Mouse (Mus musculus) ES-Bruce4 (cell line): ENCODE data around the gene Med11. TPM values are rescaled to one million over a fixed set of nuclear protein-coding genes. Genes with fewer than 3 reads are reported as not detected.

Experiments
- H3K27ac ChIP-seq: 2 replicates; pipeline ENCODE4 v1.5.1; 2012; ENCODE audit warnings: low read length, inconsistent platforms; ENCODE audit not compliant: insufficient read depth
- H3K27me3 ChIP-seq: 2 replicates; pipeline ENCODE4 v1.6.1; 2012; ENCODE audit warnings: mild to moderate bottlenecking, low read length, inconsistent platforms; ENCODE audit not compliant: control insufficient read depth, poor library complexity, insufficient read depth, severe bottlenecking
- H3K36me3 ChIP-seq: 2 replicates; pipeline ENCODE4 v1.6.1; 2012; ENCODE audit warnings: inconsistent platforms, mild to moderate bottlenecking, low read length, moderate library complexity; ENCODE audit not compliant: control insufficient read depth, poor library complexity, insufficient read depth, severe bottlenecking
- H3K4me1 ChIP-seq: one replicate; pipeline ENCODE4 v1.8.1; 2011; ENCODE audit warnings: low read length; ENCODE audit not compliant: control insufficient read depth, insufficient read depth
- H3K4me3 ChIP-seq: 2 replicates; pipeline ENCODE4 v1.5.1; 2011; ENCODE audit warnings: low read depth, mild to moderate bottlenecking, low read length
- H3K9ac ChIP-seq: 2 replicates; pipeline ENCODE4 v1.6.1; 2012; ENCODE audit warnings: low read depth, mild to moderate bottlenecking, inconsistent platforms; ENCODE audit not compliant: poor library complexity, severe bottlenecking
- H3K9me3 ChIP-seq: replicated peaks from 2 replicates; pipeline ENCODE4 v1.6.1; 2012; ENCODE audit warnings: mild to moderate bottlenecking, low read length, inconsistent platforms; ENCODE audit not compliant: control insufficient read depth, poor library complexity, insufficient read depth, severe bottlenecking
- CTCF ChIP-seq: IDR thresholded peaks from one replicate; pipeline ENCODE4 v1.8.1; 2011; ENCODE audit warnings: low read depth, low read length
- EP300 ChIP-seq: IDR thresholded peaks from 2 replicates; pipeline ENCODE4 v1.6.1; 2011; ENCODE audit warnings: low read depth, low read length; ENCODE audit not compliant: insufficient read depth
- POLR2A ChIP-seq: IDR thresholded peaks from one replicate; pipeline ENCODE4 v1.8.1; 2011; ENCODE audit warnings: low read length; ENCODE audit not compliant: insufficient read depth
- polyA plus RNA-seq: library from polyadenylated mRNA; stranded (reverse); fragments of >200 nt; gene quantifications from 2 replicates; pipeline ENCODE4 v1.2.4, GENCODE M21; 2011; ENCODE audit warnings: low read depth; ENCODE audit not compliant: missing spikeins, insufficient read depth, insufficient read length

Gene Med11
- polyA plus RNA-seq, 1 experiment = 26.9 TPM

DNA sequence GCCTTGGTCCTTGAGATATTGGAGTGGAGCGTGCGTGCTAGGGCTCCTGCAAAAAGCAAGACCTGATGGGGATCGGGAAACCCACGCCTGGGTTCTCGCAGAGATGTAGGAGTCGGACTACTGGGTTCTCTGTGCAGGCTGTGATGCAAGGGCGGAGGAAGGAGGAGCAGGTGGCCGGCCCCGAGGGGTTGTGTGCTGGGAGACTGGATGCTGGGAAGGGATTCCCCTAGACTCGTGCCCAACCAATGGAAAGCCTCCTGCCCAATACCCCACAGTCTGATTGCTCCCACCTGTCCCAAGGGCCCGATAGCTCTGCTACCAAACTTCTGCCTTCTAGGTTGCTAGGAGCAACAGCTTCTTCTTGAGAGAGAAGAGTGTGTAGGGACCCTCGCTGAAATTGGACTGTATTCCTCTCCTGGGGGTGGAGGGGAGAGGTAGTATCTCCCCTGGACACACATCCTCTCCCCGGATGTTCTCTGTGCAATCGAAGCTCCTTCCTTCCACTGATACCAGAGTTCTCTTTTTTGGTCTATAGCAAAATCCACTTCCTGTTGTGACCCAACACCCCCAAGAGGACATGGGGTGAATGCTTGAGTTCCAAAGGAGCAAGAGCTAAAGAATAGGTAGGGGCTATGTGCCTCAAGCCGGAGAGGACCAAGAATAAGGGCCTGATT lies 18.7 kb upstream of the Med11 start:
- no peak overlapping the region for H3K27ac ChIP-seq
- H3K27me3 ChIP-seq = no peaks in the 10 kb centered on the region
- H3K4me3 ChIP-seq = peak overlapping the region; percentile 68
- H3K9me3 ChIP-seq = no peaks in the 10 kb centered on the region
- peaks cover 2% of the 10 kb centered on the region for H3K4me1 ChIP-seq
- peaks cover 18% of the 10 kb centered on the region for H3K36me3 ChIP-seq
- peak overlapping the region; percentile 86 for H3K9ac ChIP-seq
- TF ChIP-seq EP300 (no peak), CTCF (no peak), POLR2A (no peak)

DNA sequence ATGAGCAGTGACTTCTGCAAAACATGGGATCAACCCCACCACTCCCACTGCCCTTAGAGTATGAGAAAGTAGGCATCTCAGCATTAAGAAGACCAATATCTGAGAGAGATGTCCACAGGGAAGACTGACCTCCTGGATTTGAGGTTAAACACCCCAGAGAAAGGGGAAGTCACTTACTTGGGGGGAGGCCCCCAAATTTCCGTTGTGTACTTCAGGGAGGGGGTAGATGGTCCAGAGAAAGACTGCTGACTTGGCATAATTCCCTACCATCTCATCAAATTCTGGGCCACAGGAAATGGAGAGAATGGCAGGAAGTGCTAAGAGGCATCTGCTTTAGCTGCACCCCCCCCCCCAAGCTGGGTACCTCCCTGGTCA lies 18.2 kb upstream of the Med11 start:
- peak overlapping the region; percentile 86 for H3K9ac ChIP-seq
- no peak overlapping the region for H3K27ac ChIP-seq
- no peak overlapping the region for H3K4me3 ChIP-seq

DNA sequence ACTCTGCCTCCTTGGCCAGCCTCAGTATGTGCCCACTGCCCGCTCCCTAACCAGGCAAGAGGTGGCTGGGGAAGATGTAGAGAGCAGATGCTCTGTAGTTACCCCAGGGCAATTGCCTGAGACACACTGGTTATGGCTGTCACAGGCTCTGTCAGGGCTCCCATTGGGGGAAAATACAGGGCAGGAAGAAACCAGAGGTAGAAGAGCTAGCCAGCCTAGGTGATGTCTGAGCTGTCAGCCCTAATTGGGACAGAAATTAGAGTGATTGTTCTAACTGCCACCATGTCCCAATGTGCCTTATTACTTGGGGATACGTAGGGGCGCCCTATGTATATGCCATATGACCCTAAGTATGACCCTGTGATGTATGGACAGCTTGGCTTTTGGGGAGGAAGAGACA lies 17.8 kb upstream of the Med11 start:
- Histone ChIP-seq H3K36me3 (peaks cover 23% of the 10 kb centered on the region), H3K9ac (no peak overlapping the region), H3K27me3 (no peaks in the 10 kb centered on the region), H3K27ac (no peak overlapping the region), H3K4me3 (no peak overlapping the region), H3K4me1 (peaks cover 3% of the 10 kb centered on the region), H3K9me3 (no peaks in the 10 kb centered on the region)
- TF ChIP-seq POLR2A (no peak), EP300 (no peak), CTCF (no peak)

More for the DNA sequence above, 18.2 kb upstream of the Med11 start:
- no peak for TF ChIP-seq EP300
- TF ChIP-seq POLR2A = no peak
- no peak for TF ChIP-seq CTCF
- Histone ChIP-seq H3K36me3 (peaks cover 22% of the 10 kb centered on the region), H3K9me3 (no peaks in the 10 kb centered on the region), H3K4me1 (peaks cover 3% of the 10 kb centered on the region), H3K27me3 (no peaks in the 10 kb centered on the region)

DNA sequence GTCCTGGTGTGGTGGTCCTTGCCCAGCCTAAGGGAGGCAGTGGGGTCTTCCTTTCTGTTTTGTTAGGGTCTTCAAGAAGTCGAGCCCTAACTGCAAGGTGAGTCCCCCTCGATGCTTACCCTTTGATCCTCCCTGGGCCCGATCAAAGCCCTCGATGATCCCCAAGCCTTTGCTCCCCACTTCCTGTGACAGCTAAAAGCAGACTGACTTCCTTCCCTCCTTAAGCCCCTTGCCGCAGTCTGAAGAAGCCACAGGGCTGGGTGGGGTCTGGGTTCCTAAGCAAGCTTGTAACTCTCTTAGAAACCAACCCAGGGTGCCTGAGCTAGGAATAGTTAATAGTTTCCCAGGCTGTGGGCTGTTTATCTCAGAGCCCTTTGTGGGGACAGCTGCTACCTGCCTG lies 16.2 kb upstream of the Med11 start:
- TF ChIP-seq EP300 = no peak
- TF ChIP-seq POLR2A = no peak
- TF ChIP-seq CTCF = no peak
- H3K9me3 ChIP-seq = no peaks in the 10 kb centered on the region
- H3K27me3 ChIP-seq = no peaks in the 10 kb centered on the region
- H3K9ac ChIP-seq = no peak overlapping the region
- H3K4me1 ChIP-seq = peaks cover 3% of the 10 kb centered on the region
- peaks cover 38% of the 10 kb centered on the region for H3K36me3 ChIP-seq
- H3K4me3 ChIP-seq = no peak overlapping the region
- no peak overlapping the region for H3K27ac ChIP-seq

DNA sequence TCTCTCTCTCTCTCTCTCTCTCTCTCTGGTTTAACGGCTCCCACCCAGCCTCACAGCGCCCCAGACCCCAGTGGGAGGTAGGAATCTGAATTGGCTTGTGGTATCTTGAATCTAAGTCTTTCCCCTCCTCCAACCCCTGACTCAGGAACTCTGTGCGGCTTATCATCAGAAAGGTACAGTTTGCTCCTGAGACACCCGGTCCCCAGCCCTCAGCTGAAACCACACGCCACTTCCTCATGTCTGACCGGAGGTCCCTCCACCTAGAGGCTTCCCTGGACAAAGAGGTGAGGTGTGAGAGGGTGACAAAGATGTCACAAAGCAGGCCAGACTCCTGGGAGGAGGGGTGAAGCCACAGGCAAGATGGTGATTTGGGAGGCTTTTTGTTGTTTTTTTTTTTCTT lies 14.3 kb upstream of the Med11 start:
- Histone ChIP-seq H3K27ac (no peak overlapping the region), H3K9ac (no peak overlapping the region), H3K27me3 (no peaks in the 10 kb centered on the region), H3K36me3 (peaks cover 43% of the 10 kb centered on the region), H3K9me3 (no peaks in the 10 kb centered on the region), H3K4me1 (peaks cover 3% of the 10 kb centered on the region), H3K4me3 (no peak overlapping the region)
- no peak for TF ChIP-seq EP300
- TF ChIP-seq POLR2A = no peak
- TF ChIP-seq CTCF = no peak

DNA sequence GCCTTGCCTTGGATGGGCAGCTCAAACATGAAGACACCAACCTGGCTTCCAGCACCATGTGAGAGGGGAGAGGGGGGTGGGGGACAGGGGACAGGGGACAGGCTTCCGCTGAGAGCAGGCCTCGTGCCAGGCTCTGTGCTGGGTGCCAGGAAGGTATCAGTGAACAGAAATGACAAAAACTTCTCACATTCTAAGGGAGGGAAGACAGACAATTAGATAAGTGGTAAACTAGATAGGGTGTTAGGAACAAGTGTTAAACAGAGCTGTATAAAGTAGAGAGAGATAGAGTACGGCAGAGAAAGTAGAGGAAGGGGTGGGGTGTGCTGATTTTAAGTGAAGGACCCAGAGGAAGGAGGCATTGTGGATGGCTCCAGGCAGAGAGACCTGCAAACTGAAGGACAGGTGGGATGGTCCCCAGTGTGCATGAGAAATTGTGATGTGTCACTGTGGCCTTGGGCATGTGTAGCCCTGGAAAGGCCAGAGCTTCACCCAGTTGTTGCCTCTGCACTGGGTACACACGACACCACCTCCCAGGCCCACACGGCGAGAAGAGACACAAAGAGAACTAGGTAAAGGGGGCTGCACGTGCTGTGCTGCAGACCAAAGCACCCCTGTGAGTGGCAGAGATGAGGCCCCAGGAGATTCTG lies 12.9 kb upstream of the Med11 start:
- no peak overlapping the region for H3K27ac ChIP-seq
- no peak overlapping the region for H3K4me3 ChIP-seq
- no peak overlapping the region for H3K9ac ChIP-seq
- no peaks in the 10 kb centered on the region for H3K9me3 ChIP-seq
- no peaks in the 10 kb centered on the region for H3K27me3 ChIP-seq
- H3K4me1 ChIP-seq = peaks cover 3% of the 10 kb centered on the region
- TF ChIP-seq EP300 (no peak), POLR2A (no peak), CTCF (no peak)
- peaks cover 43% of the 10 kb centered on the region for H3K36me3 ChIP-seq
